Mouse (Mus musculus): ENCODE results near the gene Gmfb. TPM values are rescaled to one million over a fixed set of nuclear protein-coding genes. Genes with fewer than 3 reads are reported as not detected.

Gmfb gene
- polyA plus RNA-seq, 1 experiment from 2014 or later = 40.4 TPM

GRCm38 (mm10) chr14:46815640-46816039 is 6.4 kb downstream of the Gmfb start:
- Histone ChIP-seq H3K4me3 (ENCODE audit: low read depth, low read length) (no peak overlapping the region), H3K4me2 (replicated peaks; ENCODE audit: low read depth) (no peak overlapping the region), H3K9ac (ENCODE audit: low read length) (no peak overlapping the region), H3K4me1 (replicated peaks; ENCODE audit: control insufficient read depth, insufficient read depth) (no peaks in the 10 kb centered on the region), H3K27ac (replicated peaks) (no peak overlapping the region), H3K9me3 (ENCODE audit: control insufficient read depth, low read length) (no peaks in the 10 kb centered on the region), H3K27me3 (ENCODE audit: control insufficient read depth, insufficient read depth, low read length) (no peaks in the 10 kb centered on the region), H3K36me3 (ENCODE audit: control insufficient read depth, insufficient read depth, low read length) (peaks cover 8% of the 10 kb centered on the region; the same call in 1 of the 2 replicates)
- DNase-seq (ENCODE audit: low spot score) = no peak
- TF ChIP-seq EP300 (optimal IDR thresholded peaks at IDR 0.05) (no peak), CTCF (IDR thresholded peaks at IDR 0.05; ENCODE audit: low read depth) (no peak)
- no peak for ATAC-seq (ENCODE audit: low FRiP score, low TSS enrichment)
- 92% methylated on average over 6 of the region's 6 CpGs for WGBS

GRCm38 (mm10) chr14:46807927-46808326 is 14.1 kb downstream of the Gmfb start:
- no peaks in the 10 kb centered on the region for H3K27me3 ChIP-seq (ENCODE audit: control insufficient read depth, insufficient read depth, low read length)
- H3K9me3 ChIP-seq (ENCODE audit: control insufficient read depth, low read length) = no peaks in the 10 kb centered on the region
- 64% methylated on average over 3 of the region's 3 CpGs for WGBS
- ATAC-seq (ENCODE audit: low FRiP score, low TSS enrichment) (no peak), DNase-seq (ENCODE audit: low spot score) (no peak)
- H3K9ac ChIP-seq (ENCODE audit: low read length) = no peak overlapping the region
- no peaks in the 10 kb centered on the region for H3K4me1 ChIP-seq (replicated peaks; ENCODE audit: control insufficient read depth, insufficient read depth)
- H3K36me3 ChIP-seq (ENCODE audit: control insufficient read depth, insufficient read depth, low read length) = peaks cover 3% of the 10 kb centered on the region; the same call in 1 of the 2 replicates
- no peak for TF ChIP-seq CTCF (IDR thresholded peaks at IDR 0.05; ENCODE audit: low read depth)
- TF ChIP-seq EP300 (optimal IDR thresholded peaks at IDR 0.05) = no peak
- no peak overlapping the region for H3K27ac ChIP-seq (replicated peaks)
- H3K4me3 ChIP-seq (ENCODE audit: low read depth, low read length) = no peak overlapping the region
- H3K4me2 ChIP-seq (replicated peaks; ENCODE audit: low read depth) = no peak overlapping the region

GRCm38 (mm10) chr14:46806186-46806585 is 15.9 kb downstream of the Gmfb start:
- Histone ChIP-seq H3K4me3 (ENCODE audit: low read depth, low read length) (no peak overlapping the region), H3K36me3 (ENCODE audit: control insufficient read depth, insufficient read depth, low read length) (peaks cover 3% of the 10 kb centered on the region; the same call in 1 of the 2 replicates), H3K9me3 (ENCODE audit: control insufficient read depth, low read length) (no peaks in the 10 kb centered on the region), H3K27me3 (ENCODE audit: control insufficient read depth, insufficient read depth, low read length) (no peaks in the 10 kb centered on the region), H3K27ac (replicated peaks) (no peak overlapping the region), H3K9ac (ENCODE audit: low read length) (no peak overlapping the region), H3K4me2 (replicated peaks; ENCODE audit: low read depth) (no peak overlapping the region), H3K4me1 (replicated peaks; ENCODE audit: control insufficient read depth, insufficient read depth) (no peaks in the 10 kb centered on the region)
- TF ChIP-seq EP300 (optimal IDR thresholded peaks at IDR 0.05) = no peak
- no peak for TF ChIP-seq CTCF (IDR thresholded peaks at IDR 0.05; ENCODE audit: low read depth)
- DNase-seq (ENCODE audit: low spot score) (no peak), ATAC-seq (ENCODE audit: low FRiP score, low TSS enrichment) (no peak)
- 69% methylated on average over 5 of the region's 5 CpGs for WGBS

GRCm38 (mm10) chr14:46803791-46804190 is 18.3 kb downstream of the Gmfb start:
- Histone ChIP-seq H3K9ac (ENCODE audit: low read length) (no peak overlapping the region), H3K4me1 (replicated peaks; ENCODE audit: control insufficient read depth, insufficient read depth) (no peaks in the 10 kb centered on the region), H3K27ac (replicated peaks) (no peak overlapping the region), H3K4me2 (replicated peaks; ENCODE audit: low read depth) (no peak overlapping the region), H3K9me3 (ENCODE audit: control insufficient read depth, low read length) (no peaks in the 10 kb centered on the region), H3K36me3 (ENCODE audit: control insufficient read depth, insufficient read depth, low read length) (no peaks in the 10 kb centered on the region; the same call in 1 of the 2 replicates), H3K4me3 (ENCODE audit: low read depth, low read length) (no peak overlapping the region), H3K27me3 (ENCODE audit: control insufficient read depth, insufficient read depth, low read length) (no peaks in the 10 kb centered on the region)
- ATAC-seq (ENCODE audit: low FRiP score, low TSS enrichment) (no peak), DNase-seq (ENCODE audit: low spot score) (no peak)
- TF ChIP-seq CTCF (IDR thresholded peaks at IDR 0.05; ENCODE audit: low read depth) (no peak), EP300 (optimal IDR thresholded peaks at IDR 0.05) (no peak)
- 92% methylated on average over 1 of the region's 1 CpGs for WGBS

GRCm38 (mm10) chr14:46803259-46803658 is 18.8 kb downstream of the Gmfb start:
- 77% methylated on average over 4 of the region's 4 CpGs for WGBS
- TF ChIP-seq CTCF (IDR thresholded peaks at IDR 0.05; ENCODE audit: low read depth) (no peak), EP300 (optimal IDR thresholded peaks at IDR 0.05) (no peak)
- no peaks in the 10 kb centered on the region; the same call in 1 of the 2 replicates for H3K36me3 ChIP-seq (ENCODE audit: control insufficient read depth, insufficient read depth, low read length)
- H3K4me1 ChIP-seq (replicated peaks; ENCODE audit: control insufficient read depth, insufficient read depth) = no peaks in the 10 kb centered on the region
- H3K4me3 ChIP-seq (ENCODE audit: low read depth, low read length) = no peak overlapping the region
- no peak overlapping the region for H3K27ac ChIP-seq (replicated peaks)
- H3K9me3 ChIP-seq (ENCODE audit: control insufficient read depth, low read length) = no peaks in the 10 kb centered on the region
- H3K27me3 ChIP-seq (ENCODE audit: control insufficient read depth, insufficient read depth, low read length) = no peaks in the 10 kb centered on the region
- ATAC-seq (ENCODE audit: low FRiP score, low TSS enrichment) = no peak
- H3K4me2 ChIP-seq (replicated peaks; ENCODE audit: low read depth) = no peak overlapping the region
- H3K9ac ChIP-seq (ENCODE audit: low read length) = no peak overlapping the region
- no peak for DNase-seq (ENCODE audit: low spot score)

- TF ChIP-seq EP300 (optimal IDR thresholded peaks at IDR 0.05) (no peak), CTCF (IDR thresholded peaks at IDR 0.05; ENCODE audit: low read depth) (no peak)
- H3K4me1 ChIP-seq (replicated peaks; ENCODE audit: control insufficient read depth, insufficient read depth) = no peaks in the 10 kb centered on the region
- no peak for ATAC-seq (ENCODE audit: low FRiP score, low TSS enrichment)
- no peaks in the 10 kb centered on the region for H3K36me3 ChIP-seq (ENCODE audit: control insufficient read depth, insufficient read depth, low read length)
- H3K27me3 ChIP-seq (ENCODE audit: control insufficient read depth, insufficient read depth, low read length) = no peaks in the 10 kb centered on the region
- H3K4me2 ChIP-seq (replicated peaks; ENCODE audit: low read depth) = no peak overlapping the region
- H3K9me3 ChIP-seq (ENCODE audit: control insufficient read depth, low read length) = no peaks in the 10 kb centered on the region
- 58% methylated on average over 3 of the region's 3 CpGs for WGBS
- no peak for DNase-seq (ENCODE audit: low spot score)
- no peak overlapping the region for H3K9ac ChIP-seq (ENCODE audit: low read length)
- H3K27ac ChIP-seq (replicated peaks) = no peak overlapping the region
- no peak overlapping the region for H3K4me3 ChIP-seq (ENCODE audit: low read depth, low read length)
Measured at GRCm38 (mm10) chr14:46800684-46801345, 21.2 kb downstream of the Gmfb start.
